Mouse (Mus musculus) lung, postnatal 4 days (tissue): ENCODE results near the gene Lhx4.
A peak's percentile ranks its signal among the peaks of the same experiment; 100 is the strongest.

Source experiments
- DNase-seq, 2 experiments: peaks; one replicate each; pipeline ENCODE4 v3.0.0; 2021

The Lhx4 gene

GRCm38 (mm10) chr1:155751484-155752255, at the start of gene Lhx4:
Gene Lhx4, minus strand, starts transcription at chr1:155751684.
- no peak for DNase-seq

- DNase-seq: no peak
Observed at GRCm38 (mm10) chr1:155798000-155798399, 46.5 kb upstream of the Lhx4 start.

- no peak for DNase-seq
Observed at GRCm38 (mm10) chr1:155797425-155797824, 45.9 kb upstream of the Lhx4 start.

- DNase-seq: no peak
Observed at GRCm38 (mm10) chr1:155796757-155797405, 45.4 kb upstream of the Lhx4 start.

GRCm38 (mm10) chr1:155795791-155796233, 44.3 kb upstream of the Lhx4 start:
- DNase-seq: peak; percentile 41 to 42

- no peak for DNase-seq
Observed at GRCm38 (mm10) chr1:155794855-155795254, 43.4 kb upstream of the Lhx4 start.

GRCm38 (mm10) chr1:155791919-155792318, 40.4 kb upstream of the Lhx4 start:
- no peak for DNase-seq

- DNase-seq: no peak
Observed at GRCm38 (mm10) chr1:155790111-155790974, 38.9 kb upstream of the Lhx4 start.

GRCm38 (mm10) chr1:155785886-155786285, 34.4 kb upstream of the Lhx4 start:
- DNase-seq: no peak

- DNase-seq: peak; percentile 59 to 70
Observed at GRCm38 (mm10) chr1:155784343-155785205, 33.1 kb upstream of the Lhx4 start.

GRCm38 (mm10) chr1:155782382-155782781, 30.9 kb upstream of the Lhx4 start:
- DNase-seq: no peak

- no peak for DNase-seq
Observed at GRCm38 (mm10) chr1:155777641-155778625, 26.4 kb upstream of the Lhx4 start.

GRCm38 (mm10) chr1:155759167-155759566, 7.7 kb upstream of the Lhx4 start:
- DNase-seq: no peak

- no peak for DNase-seq
Observed at GRCm38 (mm10) chr1:155758711-155759110, 7.2 kb upstream of the Lhx4 start.

- no peak for DNase-seq
Observed at GRCm38 (mm10) chr1:155757621-155758020, 6.1 kb upstream of the Lhx4 start.

GRCm38 (mm10) chr1:155753411-155753810, 1.9 kb upstream of the Lhx4 start:
- no peak for DNase-seq

GRCm38 (mm10) chr1:155750517-155751178, 836 bp downstream of the Lhx4 start:
- no peak for DNase-seq

GRCm38 (mm10) chr1:155747911-155748310, 3.6 kb downstream of the Lhx4 start:
- no peak for DNase-seq

- no peak for DNase-seq
Observed at GRCm38 (mm10) chr1:155747011-155747410, 4.5 kb downstream of the Lhx4 start.
